Mouse (Mus musculus): Measurements from ENCODE around the gene Adad1.

- TF ChIP-seq CTCF (IDR thresholded peaks at IDR 0.05; ENCODE audit: low read depth), result no peak
- TF ChIP-seq EP300 (IDR thresholded peaks at IDR 0.05; ENCODE audit: low read depth), result no peak
Measured at GRCm38 (mm10) chr3:37153004-37153403, 89.7 kb downstream of the Adad1 start.
